Mouse (Mus musculus) adrenal gland, postnatal 10 days (tissue): ENCODE data around the gene Mapk8. TPM values are rescaled to one million over a fixed set of nuclear protein-coding genes. Genes with fewer than 3 reads are reported as not detected.

Source experiments
- DNase-seq: peaks from one replicate; pipeline ENCODE4 v3.0.0; 2021; ENCODE audit warnings: mixed read lengths
- total RNA-seq, 2 experiments: library from RNA; stranded (reverse); gene quantifications; 2 replicates each; pipeline ENCODE4 v1.2.3; 2021

Mapk8 gene
- total RNA-seq, 2 experiments from 2014 or later, result 25.2 to 30.4 TPM

GRCm38 (mm10) chr14:33348146-33348545 is 98.8 kb downstream of the Mapk8 start:
- no peak for DNase-seq

DNA sequence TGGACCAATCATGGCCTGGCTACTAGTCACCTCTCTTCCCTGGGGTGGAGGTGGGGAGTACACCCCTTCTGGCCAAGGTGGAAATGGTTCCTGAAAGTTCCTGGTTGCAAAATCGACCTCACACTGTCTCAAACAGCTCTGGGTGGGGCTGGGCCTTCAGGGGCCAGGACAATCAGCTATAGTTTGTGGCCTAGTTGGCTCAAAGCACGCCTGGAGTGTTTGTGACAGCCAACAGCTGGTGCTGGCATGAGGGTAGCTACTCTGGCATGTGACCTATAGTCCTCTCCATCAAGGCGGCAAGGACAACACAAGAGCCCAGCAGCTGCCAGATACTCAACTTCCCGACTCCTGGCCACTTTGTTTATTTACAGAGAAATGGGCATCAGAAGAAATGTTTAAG is 99.2 kb downstream of the Mapk8 start:
- peak; percentile 27 for DNase-seq

GRCm38 (mm10) chr14:33346546-33346945 is 100.4 kb downstream of the Mapk8 start:
- no peak for DNase-seq

DNA sequence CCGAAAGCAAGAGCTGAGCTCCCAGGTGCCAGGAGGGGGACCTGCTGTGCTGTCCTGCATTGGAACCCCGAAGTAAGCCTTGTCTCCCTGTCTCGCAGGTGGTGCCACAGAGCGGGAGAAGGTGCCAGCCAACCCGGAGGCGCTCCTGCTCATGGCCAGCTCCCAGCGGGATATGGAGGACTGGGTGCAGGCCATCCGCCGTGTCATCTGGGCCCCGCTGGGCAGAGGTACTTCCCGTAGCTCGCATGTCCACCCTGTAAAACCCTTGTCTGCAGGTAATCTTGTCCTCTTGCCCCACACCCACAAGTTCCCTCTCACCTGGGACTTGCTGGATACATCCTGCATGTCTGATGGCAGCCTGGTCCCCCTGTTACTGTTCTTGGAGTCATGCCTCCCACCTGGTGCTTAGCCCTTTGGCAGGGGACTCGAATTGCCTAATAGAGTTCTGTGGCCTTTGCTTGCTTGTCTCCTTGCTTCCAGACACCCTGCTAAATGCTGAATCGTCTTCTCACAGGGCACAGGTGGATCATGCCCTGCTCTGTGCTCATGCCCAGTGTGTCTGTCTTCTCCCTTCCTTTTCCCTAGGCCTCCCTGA is 103.7 kb downstream of the Mapk8 start:
- DNase-seq, result no peak

- no peak for DNase-seq
These were observed 108.3 kb downstream of the Mapk8 start for GRCm38 (mm10) chr14:33338684-33339083.

DNA sequence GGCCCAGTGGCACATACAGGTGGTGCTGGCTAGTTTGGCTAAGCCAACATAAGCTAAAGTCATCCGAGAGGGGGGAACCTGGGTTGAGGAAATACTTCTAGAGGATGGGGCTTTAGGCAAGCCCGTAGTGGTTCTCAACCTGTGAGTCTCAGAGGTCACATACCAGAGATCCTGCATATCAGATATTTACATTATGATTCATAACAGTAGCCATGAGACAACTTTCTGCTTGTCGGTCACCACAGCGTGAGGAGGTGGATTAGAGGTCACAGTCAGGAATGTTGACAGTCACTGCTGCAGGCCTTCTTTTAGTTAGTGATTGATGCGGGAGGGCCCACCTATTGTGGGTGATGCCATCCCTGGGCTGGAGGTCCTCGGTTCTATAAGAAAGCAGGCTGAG is 111.2 kb downstream of the Mapk8 start:
- no peak for DNase-seq

DNA sequence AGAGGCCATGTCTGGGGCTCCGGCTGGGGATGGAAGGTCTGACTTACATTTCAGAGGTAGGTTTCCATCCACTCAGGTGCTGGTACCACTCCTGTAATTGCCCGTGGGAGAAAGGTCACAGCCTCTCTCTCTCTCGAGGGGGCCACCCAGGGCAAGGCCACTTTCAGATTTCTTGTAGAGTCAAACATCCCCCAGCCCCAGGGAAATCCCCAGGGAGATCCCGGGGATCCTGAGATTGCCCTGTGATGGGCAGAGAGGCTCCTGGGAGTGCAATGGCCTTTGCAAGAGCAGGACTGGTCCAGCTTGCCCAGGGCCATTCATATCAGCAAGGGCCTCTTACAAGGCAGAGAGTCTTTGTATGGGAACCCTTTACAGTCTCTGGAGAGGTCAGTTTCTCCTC is 112.6 kb downstream of the Mapk8 start:
- no peak for DNase-seq

- DNase-seq, result no peak
These were observed 113.1 kb downstream of the Mapk8 start for GRCm38 (mm10) chr14:33333833-33334232.

- no peak for DNase-seq
These were observed 115.3 kb downstream of the Mapk8 start for GRCm38 (mm10) chr14:33331627-33332026.

DNA sequence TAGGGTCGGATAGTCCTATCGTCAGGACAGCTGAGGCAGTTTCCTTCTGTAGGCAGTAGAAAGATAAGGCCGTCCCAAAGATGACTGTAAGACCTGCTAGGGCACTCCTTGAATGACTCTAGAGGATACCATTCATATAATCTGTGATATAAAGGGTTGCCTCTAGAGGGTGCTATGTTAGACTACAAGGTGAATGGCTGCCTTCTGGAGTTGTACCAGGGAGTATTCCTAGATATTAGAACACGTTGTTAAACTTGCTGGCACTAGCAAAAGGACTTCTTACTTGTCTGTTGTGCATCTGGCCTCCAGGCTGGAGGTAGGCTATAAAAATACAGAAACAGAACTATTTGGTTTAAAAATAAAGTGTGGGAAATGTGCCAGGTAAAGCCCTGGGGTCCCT is 116.0 kb downstream of the Mapk8 start:
- no peak for DNase-seq

DNA sequence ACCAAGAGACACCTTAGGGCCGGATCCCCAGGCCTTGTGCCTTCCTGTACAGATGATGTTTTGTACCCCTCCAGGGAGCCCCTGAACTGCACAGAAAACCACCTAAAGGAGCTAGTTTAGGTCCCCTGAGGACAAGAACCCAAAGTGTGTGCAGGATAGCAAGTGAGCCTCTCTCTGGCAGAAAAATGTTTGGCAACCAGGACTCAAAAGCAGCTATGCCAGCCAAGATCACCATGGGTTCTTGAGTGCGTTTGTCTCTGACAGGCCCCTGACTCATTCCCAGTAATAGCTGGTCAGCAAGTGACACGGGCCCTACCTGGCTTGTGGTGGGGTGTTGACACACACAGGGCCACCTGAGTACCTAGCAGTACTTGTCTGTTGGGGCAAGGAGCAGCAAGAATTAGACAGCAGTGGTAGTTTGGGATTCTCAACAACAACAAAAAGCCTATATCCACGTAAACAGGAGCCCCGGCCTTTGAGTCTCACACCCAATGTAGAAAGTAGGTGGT is 117.6 kb downstream of the Mapk8 start:
- no peak for DNase-seq

GRCm38 (mm10) chr14:33328369-33328768 is 118.6 kb downstream of the Mapk8 start:
- DNase-seq, result no peak

Other genes starting within 250 kb of the Mapk8 start
- gene Arhgap22, start 233.1 kb downstream of the Mapk8 start, total RNA-seq, result 1 to 10 TPM; 4.8 to 5.5 TPM
- gene Frmpd2, start 24.5 kb upstream of the Mapk8 start, total RNA-seq, result not detected
- gene Ptpn20, start 142.0 kb upstream of the Mapk8 start, total RNA-seq, result not detected